Mouse (Mus musculus) activated CD4-positive, CD25-positive, alpha-beta regulatory T cell, adult 4 months (primary cell): ENCODE measurements around the gene Gm49342. TPM values are rescaled to one million over a fixed set of nuclear protein-coding genes. Genes with fewer than 3 reads are reported as not detected.
"Not testable (repeated sequence)": the region's sequence is repeated elsewhere in the genome, so short reads cannot be mapped to it uniquely, and the experiment has no call there.

Source experiments
- ATAC-seq: one replicate; pipeline ENCODE4 v1.8.0; 2017
- polyA plus RNA-seq, 2 experiments: library from polyadenylated mRNA; unstranded; fragments of 100-300 nt; shearing (Covaris generic); gene quantifications; one replicate each; pipeline ENCODE4 v1.2.1; 2017

The Gm49342 gene
- polyA plus RNA-seq, 2 experiments from 2014 or later: 9.9 TPM; not detected in 1

DNA sequence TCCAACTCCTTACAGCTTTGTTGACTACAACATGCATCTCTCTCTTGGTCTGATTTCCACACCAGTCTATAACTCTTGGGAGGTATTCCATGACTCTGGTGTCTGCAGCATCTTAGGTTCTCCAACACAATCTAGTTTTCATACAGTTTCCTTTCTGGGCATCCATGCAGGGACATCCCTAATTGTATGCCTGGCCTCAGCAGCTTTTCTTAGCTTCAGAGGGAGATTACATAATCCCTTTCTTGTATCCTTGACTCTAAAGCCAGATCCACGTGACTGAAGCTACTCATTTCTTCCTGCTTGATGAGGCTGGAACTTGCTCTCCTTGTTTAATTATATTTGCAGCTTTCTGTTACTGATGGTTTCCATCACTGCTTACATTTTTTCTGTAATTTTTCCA is 7.7 kb upstream of the Gm49342 start:
- no peak for ATAC-seq

DNA sequence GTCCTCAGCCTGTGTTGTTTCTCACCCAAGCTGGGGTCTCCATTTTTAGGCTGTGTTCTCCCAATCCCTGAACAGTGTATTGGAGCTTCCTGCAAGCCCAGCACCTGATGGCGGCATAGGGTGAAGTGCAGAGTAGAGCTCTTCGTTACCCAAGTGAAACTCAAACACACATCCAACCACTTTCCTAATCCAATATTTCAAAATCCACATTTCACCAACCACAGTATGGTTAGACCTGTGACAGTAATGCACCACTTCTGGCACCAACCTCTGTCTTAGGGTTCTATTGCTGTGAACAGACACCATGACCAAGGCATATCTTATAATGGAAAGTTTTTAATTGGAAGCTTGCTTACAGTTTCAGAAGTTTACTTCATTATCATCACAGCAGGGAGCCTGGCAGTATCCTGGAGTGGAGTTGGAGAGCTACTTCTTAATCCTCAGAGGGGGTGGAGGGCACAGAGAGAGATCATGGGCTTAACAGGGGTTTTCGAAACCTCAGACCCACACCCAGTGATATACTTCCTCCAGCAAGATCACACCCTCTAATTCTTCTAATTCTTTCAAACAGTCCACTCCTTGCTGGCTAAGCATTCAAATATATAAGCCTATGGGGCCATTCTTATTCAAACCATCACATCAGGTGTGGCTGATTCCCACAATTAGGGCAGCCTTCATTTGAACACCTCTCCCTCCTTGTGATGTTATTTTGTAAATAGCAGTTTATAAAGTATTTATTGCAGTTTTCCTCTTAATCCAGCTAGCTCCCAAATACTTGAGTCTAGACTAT is 6.0 kb upstream of the Gm49342 start:
- no peak for ATAC-seq

DNA sequence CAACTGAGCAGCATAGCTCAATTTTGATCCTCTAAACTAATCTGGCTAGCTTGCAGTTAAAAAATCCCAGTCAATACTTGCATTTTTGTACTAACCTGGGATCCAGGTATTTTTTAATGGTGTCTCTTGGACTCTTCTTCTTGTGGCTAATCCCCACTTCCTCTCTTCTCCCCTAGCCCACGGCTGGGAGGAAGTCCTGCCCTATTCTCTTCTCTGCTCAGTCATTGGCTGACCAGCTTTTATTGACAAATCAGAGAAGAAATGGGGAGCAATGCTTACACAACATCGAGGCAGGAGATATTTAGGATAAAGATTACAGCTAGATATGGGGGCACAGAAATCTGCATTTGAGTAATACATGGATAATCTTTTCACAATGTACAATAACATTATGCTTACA is 5.4 kb upstream of the Gm49342 start:
- ATAC-seq: peak; percentile 69

DNA sequence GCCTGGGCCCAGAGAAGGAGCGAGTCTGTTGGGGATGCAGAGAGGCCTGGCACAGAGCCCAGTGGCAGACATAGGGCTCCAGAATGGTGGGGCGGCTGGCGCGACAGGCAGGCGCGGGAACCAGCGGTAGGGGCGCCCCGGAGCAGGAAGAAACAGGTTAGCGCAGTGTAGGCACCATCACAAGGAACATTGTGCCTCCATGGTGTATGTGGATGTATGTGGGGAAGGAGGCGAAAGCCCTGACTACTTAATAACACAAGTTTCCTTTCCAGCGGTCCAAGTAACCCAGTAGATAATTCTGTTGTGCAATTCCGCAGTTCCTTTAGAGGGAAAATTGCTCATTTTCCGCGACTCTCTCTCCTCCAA is 334 bp downstream of the Gm49342 start:
- ATAC-seq: peak; percentile 88

DNA sequence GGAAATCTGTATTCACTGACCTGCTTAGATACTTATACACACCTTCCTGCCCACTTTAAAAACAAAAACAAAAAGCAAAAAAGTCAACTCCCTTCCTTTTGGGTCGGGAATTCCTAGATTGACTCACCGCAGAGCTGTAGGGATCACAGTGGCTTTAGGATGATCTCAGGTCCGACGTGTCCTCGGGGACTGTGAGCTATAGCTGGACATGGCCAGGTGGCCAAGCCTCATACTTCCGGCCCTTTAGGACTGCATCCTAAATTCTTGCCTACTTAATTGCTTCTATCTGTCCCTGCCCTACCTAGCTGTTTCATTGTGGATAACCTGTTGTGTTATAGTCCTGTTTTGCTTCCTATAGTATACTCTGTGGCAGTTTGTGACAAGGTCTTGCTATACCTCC is 764 bp downstream of the Gm49342 start:
- not testable (repeated sequence) for ATAC-seq

DNA sequence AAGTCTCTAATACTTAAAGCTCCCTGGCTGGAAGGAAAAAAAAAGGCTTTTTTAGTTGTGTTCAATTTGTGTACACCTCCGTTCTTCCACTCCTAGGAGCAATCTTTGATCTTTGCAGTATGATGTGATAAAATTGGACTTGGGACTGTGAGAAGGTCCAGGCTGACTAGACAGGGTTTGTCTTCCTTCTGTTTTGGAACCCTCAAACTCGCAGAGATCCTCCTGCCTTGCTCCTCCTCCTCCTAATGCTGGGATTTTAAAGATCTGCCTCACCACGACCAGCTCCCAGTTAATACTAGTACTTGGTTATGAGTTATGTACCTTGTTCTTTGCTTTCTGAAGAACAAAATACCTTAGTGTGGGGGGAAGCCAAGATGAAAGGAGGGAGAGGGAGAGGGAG is 1.2 kb downstream of the Gm49342 start:
- not testable (repeated sequence) for ATAC-seq

DNA sequence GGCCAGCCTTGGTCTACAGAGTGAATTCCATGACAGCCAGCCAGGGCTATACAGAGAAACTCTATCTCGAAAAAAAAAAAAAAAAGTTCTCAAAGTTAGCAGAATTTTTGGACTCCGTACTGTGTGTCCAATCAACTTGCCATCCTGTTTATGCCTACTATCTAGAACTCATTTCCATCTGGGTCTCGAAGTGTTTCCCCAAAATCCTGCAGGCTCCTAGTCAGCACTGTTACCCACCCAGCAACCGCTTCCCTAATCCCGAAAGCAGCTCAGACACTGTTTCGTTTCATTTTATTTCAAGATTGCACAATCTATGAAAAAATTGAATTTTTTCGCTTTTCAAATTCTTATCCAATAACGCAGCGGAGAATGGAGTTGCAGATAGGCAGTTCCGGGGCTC is 11.2 kb downstream of the Gm49342 start:
- ATAC-seq: no peak

DNA sequence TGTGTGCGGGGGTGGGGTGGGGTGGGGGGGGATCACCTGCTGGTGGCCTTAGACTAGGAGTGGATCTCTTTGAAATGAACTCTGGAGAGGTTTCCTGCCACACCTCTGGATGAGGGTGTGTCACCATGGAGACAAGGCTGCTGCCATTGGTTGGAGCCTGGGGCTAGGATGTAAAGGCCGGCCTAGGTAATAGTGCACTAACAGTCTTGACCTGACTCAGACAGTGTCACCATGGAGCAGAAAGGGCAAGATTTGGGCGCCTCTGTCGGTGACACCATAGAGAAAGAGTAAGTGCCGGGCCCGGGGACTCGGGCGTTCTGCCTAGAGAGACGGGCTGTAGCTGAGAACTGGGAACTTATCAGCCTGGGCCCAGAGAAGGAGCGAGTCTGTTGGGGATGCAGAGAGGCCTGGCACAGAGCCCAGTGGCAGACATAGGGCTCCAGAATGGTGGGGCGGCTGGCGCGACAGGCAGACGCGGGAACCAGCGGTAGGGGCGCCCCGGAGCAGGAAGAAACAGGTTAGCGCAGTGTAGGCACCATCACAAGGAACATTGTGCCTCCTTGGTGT is 11.7 kb downstream of the Gm49342 start, which contains the start of gene Pnp2:
Pnp2 (plus strand) TSS at position 51 of the 567 bp plus-strand sequence.
- peak; percentile 89 for ATAC-seq

DNA sequence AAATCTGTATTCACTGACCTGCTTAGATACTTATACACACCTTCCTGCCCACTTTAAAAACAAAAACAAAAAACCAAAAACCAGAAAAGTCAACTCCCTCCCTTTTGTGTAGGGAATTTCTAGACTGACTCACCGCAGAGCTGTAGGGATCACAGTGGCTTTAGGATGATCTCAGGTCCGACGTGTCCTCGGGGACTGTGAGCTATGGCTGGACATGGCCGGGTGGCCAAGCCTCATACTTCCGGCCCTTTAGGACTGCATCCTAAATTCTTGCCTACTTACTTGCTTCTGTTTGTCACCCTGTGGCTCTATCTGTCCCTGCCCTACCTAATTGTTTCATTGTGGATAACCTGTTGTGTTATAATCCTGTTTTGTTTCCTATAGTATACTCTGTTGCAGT is 12.4 kb downstream of the Gm49342 start:
- not testable (repeated sequence) for ATAC-seq

DNA sequence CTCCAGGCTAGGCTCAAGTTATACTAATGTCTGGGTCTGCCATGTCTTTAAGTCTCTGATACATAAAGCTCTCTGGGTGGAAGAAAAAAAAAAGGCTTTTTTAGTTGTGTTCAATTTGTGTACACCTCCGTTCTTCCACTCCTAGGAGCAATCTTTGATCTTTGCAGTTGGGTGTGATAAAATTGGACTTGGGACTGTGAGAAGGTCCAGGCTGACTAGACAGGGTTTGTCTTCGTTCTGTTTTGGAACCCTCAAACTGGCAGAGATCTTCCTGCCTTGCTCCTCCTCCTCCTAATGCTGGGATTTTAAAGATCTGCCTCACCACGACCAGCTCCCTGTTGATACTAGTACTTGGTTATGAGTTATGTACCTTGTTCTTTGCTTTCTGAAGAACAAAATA is 12.8 kb downstream of the Gm49342 start:
- ATAC-seq: not testable (repeated sequence)

DNA sequence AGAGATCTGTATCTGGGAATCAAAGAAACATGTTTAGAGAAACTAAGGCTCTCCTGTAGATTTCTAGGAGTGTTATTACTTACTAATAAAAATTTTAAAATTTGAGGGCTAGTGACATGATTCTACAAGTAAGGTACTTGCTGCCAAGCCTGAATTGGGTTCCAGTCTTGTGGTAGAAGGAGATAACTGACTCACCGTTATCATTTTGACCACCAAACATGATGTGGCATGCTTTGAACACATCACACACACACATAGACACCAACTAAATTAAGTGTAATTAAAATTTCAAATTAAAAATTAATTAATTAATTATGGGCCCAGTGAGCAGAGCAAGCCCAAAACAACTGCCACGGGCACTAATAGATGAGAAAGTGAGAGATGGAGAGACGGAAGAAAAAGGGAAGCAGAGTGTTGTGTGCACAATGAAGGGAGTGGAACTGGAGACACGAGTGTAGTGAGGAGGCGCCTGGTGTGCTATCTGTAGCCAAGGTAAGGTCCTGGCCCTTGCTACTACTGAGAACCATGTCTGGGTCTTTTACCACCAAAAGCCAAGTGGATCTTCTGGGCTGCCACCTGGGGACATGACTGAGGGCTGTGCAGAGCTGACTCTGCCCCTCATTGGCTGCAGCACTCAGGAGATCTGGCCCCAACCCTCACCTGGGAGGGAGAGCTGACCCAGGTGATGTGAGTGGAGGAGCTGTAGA is 14.1 kb downstream of the Gm49342 start:
- not testable (repeated sequence) for ATAC-seq

DNA sequence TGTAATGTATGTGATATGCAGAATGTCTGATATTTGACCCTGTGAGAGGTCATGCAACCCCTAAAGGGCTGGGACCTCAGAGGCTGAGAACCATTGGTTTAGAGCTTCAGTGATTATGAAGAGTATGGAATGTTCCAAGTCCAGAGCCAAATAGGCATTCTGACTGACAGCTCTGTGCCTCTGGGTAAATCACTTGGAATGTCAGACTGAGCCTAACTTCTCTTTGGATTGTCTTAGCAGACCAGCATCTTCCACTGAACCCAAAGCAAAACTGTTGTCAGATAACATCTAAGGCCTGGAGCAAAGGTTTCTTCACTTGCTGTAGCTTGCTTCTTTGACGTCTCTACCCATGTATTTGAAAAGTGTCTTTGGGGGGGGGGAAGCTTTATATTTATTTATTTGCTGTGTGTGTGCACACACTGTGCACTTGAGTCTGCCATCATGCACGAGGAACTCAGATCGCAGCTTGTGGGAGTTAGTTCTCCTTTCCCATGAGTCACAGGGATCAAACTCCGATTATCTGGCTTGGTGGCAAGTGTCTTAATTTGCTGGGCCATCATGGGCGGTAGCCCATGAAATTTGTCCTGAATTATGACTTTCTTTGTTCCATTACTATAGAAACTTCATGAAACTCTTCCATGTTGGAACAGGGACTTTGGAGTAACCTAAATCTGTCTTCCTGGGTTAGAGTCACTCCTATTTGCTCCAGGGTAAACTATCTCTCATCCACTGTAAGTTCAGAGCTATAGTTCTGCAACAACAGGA is 24.1 kb downstream of the Gm49342 start:
- no peak for ATAC-seq

DNA sequence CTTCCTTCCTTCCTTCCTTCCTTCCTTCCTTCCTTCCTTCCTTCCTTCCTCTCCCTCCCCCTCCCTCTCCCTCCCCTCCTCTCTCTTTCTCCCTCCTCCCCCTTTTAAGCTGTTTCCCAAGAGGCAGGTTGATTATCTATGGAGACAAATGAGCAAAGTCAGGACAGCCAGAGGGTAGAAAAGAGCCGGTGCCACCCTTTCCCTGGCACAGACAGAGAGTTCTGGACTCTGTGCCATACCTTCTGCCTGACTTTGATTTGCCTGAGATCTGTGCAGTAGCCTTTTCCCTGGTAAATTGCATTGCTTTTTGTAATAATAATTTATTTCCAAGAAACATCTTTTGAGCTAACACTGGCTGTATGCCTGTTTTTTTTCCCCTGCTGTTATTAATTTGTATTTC is 24.7 kb downstream of the Gm49342 start:
- no peak for ATAC-seq

DNA sequence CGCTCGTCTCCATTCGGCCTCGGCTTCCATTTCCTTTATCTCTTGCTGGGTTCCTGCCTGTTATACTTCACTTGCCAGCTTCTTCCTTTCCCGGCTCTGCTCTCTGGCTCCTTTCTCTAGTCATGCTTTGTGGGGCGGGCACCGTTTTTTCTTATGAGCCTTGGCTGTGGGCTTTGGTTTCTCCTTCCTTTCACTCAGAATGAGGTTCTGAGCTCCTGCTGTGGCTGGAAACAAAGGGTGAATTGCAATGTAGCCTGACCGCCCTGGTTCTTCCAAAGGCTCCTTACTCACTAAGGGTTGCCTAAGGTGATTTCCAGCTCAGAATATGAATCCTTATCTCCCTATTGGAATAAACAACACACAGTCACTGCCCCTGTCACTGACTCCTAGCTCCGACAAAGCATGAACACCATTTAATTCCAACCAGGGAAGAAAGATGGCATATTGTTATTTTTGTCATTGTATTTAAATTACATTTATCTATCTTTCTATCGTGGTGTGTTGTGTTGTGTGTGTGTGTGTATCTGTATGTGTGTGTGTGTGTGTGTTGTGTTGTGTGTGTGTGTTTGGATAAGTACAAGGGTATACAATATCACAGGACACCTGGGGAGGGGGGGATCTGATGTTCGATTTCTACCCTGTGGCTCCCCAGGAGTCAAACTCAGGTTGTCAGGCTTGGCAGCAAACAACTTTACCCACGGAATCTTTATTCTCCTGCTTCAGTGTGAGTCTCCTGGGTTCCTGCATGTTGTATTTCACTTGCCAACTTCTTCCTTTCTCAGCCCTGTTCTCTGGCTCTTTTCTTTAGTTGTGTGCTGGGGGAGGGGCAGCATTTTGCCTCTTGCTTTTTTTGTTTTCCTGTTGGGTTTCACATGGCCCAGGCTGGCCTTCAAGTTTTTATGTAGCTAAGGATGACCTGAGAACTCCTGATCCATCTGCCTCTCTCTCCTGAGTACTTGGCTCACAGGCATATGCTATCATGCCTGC is 25.5 kb downstream of the Gm49342 start:
- ATAC-seq: no peak

DNA sequence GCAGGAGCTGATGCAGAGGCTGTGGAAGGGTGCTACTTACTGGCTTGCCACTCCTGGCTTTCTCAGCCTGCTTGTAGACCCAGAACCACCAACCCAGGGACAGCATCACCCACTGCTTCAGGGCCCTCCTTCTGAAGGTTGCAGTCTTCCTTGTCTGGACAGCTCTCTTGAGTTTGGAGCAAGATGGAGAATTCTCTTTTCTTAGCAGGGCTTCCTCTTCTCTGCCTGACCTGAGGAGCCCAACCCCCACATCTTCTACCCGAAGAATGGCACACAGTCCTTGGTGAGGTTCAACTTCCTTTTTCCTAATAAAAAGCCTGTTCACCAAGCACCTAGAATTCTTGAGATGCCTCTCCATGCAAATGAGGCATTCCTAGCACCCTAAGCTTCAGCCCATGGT is 26.5 kb downstream of the Gm49342 start:
- ATAC-seq: no peak

DNA sequence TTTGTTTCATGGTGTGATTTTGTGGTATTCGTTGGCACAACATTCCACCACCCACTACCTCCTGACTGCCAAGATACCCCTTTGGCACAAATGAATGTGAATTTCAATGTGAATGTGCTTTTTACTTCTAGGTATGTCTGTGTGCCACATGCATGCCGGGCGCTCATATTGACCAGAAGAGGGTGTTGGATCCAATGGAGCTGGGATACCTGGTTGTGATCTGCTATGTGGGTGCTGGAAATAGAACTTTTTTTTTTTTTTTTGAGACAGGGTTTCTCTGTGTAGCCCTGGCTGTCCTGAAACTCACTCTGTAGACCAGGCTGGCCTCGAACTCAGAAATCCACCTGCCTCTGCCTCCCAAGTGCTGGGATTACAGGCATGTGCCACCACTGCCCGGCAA is 28.7 kb downstream of the Gm49342 start:
- not testable (repeated sequence) for ATAC-seq

DNA sequence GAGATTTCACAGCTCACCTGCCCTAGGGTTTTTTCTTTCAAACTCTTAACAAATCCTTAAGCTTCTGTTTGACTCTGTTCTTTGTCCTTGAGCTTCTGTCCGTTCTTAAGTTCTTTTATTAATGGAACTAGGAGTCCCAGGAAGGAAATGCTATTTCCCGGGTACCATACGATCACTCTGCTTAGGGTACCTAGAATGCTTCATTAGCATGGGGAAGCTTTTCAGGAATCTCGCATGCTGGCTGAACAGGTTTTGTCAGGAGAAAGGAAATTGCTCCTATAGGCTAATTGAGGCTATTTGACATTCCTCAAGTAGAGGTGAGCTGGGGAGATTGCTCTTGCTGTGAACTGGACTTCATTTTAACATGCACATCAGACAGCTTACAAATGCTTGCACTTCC is 29.4 kb downstream of the Gm49342 start:
- ATAC-seq: no peak

DNA sequence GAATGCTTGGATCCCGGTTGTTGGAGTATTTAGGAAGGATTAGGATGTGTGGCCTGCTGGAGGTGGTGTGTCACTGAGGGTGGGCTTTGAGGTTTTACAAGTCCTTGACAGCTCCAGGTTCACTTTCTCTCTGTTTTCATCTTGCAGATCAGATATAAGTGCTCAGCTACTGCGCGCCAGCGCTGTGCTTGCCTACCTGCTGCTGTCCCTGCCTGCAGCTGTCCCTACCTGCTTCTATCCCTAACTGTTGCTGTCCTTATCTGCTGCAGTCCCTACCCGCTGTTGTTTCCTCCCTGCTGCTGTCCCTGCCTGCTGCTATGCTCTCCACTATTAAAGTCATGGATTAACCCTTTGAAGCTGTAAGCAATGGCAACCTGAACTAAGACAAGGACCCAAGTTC is 30.7 kb downstream of the Gm49342 start:
- ATAC-seq: no peak

DNA sequence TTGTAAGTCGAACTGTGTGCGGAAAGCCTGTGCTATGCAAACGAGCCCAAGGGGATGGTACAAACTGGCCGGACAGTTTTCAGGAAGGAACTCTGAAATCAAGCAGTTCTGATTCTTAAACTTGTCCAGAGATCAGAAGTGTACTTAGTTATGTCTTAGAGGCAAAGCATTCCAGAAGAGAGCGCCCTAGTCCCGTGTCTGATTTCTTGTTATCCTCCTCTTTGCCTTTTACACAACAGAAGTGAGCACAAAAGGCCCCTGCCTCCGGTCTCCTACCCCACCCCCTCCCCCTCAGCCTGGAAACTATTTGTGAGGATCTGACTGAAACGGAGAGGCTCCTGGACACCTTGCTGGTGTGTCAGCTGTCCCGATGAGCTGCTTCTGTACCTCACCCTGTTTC is 32.4 kb downstream of the Gm49342 start:
- no peak for ATAC-seq

DNA sequence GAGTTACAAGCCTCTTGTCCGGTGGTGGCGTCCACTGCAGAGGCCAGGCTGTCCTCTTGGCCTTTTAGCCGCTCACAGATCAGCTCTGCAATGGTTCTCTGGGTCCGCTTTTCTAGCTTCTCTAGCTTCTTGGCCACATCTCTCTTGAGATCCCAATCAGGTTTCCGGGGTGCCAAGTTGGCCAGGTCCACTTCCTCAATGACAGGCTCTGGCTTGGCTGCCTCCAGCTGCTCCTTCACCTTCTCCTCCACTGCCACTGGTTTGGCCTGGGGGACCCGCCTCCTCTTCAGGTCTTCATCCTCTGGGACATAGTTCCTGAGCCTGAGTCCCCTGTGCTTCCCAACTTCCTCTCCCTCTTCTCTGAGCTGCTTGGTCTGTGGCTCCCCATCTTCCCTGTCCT is 34.1 kb downstream of the Gm49342 start:
- not testable (repeated sequence) for ATAC-seq

DNA sequence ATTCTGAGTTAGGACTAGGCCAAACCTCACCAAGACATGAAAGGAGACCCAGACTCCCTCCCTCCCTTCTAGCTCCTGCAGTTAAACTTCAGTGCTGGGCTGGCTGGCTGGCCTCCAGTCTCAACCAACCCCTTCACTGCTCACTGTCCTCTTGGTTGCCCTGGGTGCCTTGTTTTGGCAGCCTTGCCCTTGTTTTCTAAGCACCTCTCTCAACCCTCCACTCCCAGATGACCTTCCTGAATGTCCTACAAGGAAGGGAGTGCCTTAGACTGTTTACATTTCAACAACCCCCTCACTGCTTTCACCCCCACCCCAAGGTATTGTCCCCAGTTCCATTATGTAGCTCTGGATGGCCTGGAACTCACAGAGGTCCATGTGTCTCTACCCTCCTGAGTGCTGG is 35.3 kb downstream of the Gm49342 start:
- ATAC-seq: no peak

DNA sequence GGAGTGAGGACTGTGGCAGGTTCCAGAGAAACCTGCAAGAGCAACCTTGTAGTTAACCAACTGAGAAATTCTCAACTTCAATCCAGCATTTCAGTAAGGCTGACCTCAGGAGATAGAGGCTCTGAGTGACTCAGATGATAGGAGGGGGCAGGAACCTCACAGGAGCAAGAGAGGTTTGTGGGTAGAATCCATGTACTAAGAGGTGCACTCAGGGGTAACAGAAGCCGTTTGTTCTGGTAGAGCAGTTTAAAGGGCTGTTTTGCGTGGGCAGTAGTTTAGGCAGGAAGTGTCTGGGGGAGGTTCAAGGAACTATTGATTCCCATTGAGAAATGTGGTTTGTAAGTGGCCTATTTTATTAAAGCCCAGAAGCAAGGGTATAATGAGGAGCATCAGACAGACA is 36.9 kb downstream of the Gm49342 start:
- peak; percentile 78 for ATAC-seq
